Mouse (Mus musculus) retina, postnatal 1 day (tissue): ENCODE data around the gene Il1r1.

ENCODE experiments used
- DNase-seq: peaks from one replicate; pipeline ENCODE4 v3.0.0-alpha.2; 2012

Gene Il1r1

DNA sequence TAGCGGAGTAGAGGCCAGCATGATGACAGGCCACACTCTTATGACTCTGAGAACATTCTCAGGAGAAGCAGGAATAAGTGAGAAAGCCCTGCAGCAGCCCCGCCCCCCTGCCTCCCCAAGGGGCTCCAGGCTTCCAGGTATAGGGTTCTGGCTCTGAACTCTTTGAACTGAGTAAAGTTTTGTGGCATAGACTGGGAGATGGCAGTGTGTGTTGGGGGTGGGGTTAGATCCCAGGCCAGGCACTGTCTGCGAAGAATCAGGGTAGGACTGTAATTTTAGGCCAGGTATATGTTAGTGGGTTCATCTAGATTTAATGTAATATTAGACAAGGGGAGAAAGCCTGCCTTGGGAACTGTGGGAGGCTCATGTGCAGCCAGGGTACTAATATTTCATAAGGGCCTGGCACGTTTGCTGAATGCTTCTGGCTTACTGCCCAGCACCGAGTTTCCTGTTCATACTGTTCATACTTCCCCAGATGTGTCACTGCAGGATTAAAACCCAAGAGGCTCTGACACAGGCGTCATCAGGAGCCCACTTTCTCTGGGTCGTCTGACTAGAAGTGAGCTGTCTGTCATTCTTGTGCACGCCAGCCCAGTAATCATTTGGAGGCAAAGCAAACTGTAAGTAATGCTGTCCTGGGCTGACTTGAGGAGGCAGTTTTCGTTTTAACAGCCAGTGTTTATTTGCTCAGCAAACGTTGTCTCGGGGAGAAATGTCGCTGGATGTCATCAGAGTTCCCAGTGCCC lies at the start of gene Il1r1:
TSS of gene Il1r1 (plus strand) at position 542 of the 746 bp plus-strand sequence.
- DNase-seq: no peak

- no peak for DNase-seq
These were observed 49.8 kb upstream of the Il1r1 start for GRCm38 (mm10) chr1:40175123-40175522.

- no peak for DNase-seq
These were observed 49.1 kb upstream of the Il1r1 start for GRCm38 (mm10) chr1:40175797-40176196.

DNA sequence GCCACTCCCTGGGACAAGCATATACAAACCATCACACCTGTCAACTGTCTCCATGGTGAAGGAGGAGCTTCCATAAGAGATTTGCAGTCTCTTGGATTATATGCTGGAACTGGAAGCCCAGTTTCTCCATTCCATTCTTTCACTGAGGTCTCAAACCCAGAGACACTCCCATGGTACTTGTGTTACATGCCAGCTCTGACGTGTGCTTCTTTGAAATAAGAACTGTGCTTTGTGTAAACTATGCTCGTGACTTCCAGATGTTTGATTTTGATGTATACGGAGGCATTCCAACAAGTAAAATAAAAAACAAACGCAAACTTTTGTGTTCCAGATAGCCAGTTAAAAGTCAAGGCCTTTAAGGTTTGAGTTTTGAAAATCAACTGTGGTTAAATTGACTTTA lies 45.8 kb upstream of the Il1r1 start:
- no peak for DNase-seq

- no peak for DNase-seq
These were observed 45.4 kb upstream of the Il1r1 start for GRCm38 (mm10) chr1:40179493-40179892.

- no peak for DNase-seq
These were observed 44.0 kb upstream of the Il1r1 start for GRCm38 (mm10) chr1:40180861-40181260.

DNA sequence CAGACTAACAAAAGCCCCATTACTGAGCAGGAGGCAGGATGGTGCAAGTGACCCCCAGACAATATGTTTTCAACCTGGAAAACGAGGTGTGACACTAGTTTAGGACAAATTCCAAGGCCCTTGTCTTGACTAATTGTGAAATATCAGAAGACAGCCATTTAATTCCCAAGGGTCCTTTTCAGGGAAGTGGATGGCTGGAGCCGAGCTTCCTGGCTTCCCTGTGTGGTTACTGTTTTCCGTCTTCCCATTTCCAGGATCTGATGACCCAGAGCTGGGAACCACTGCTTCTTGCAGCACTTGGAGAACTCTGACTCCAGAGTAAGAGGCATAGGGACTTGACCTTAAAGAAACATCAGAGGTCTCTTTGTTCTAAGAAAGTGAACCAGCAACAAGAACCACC lies 43.2 kb upstream of the Il1r1 start:
- DNase-seq: no peak

DNA sequence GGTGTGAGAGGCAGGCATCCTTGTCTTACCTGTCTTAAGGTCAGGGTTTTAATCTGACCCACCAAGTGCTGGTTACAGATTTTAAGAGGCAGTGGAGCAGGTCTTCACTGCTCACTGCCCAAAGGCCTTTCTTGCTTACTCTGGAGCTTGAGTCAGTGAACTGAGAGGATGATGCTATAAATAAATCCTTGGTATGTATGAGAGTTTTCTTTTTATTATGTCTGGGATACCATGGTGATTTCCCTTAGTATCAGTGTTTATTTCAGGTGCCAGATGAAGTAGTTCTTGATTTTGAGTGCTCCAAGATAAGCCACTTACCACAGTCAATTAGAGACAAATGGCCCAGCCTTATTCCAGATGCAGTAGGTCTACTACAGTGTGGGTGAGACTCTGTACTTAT lies 41.5 kb upstream of the Il1r1 start:
- DNase-seq: no peak

DNA sequence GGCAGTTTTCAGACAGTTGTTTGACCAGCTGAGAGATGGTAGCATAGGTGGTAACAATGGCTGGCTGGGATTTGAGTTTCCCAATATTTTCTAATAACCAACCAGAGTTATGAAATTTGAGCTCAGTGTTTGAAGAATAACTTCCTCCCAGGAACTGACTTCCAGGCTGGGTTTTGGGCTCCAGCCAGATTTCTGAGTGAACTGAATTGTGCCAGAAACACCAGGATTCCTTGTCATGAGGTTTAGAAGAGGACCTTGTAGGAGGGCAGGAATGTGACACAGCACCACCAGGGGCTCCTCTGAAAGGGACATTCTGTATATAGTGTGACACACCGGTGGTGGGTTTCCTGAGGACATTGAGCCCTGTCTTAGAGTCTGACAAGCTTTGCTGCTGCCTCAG lies 36.9 kb upstream of the Il1r1 start:
- no peak for DNase-seq

- DNase-seq: no peak
These were observed 34.9 kb upstream of the Il1r1 start for GRCm38 (mm10) chr1:40190025-40190424.

DNA sequence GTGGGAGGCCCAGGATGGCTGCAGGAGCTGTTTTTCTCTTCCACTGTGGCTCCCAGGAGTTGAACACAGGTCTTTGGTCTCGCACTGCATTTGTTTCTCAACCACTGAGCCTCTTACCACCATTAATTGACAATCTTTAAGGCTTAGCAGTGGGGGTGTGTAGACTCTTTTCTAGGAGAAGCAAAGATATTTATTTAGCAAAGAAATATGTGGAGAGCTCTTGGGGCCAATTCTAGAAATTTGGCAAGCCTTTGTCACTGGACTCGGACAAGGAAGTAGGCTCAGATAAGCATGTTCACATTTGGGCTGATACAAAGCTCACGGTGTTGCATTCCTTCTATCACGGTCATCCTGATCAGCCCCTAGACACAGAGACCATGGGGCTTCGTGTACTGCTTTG lies 34.0 kb upstream of the Il1r1 start:
- DNase-seq: no peak

DNA sequence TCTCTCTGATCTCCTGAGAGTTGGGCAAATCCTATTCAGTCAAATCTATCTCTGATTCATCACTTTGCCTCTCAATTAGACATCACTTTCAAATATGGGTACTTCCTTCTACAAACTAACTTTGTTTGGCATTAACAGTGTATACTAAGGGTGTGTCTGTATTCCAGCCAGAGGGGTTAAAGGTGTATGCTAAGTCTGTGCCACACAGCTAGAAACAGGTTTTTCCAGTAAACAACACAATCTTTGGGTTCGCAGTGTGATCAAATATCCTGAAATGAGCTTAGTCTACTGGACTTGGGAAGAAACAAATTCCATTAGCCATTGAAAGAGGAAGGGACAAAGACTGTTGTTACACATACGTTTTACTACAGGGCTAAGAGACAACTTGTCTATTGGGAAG lies 30.6 kb upstream of the Il1r1 start:
- no peak for DNase-seq

DNA sequence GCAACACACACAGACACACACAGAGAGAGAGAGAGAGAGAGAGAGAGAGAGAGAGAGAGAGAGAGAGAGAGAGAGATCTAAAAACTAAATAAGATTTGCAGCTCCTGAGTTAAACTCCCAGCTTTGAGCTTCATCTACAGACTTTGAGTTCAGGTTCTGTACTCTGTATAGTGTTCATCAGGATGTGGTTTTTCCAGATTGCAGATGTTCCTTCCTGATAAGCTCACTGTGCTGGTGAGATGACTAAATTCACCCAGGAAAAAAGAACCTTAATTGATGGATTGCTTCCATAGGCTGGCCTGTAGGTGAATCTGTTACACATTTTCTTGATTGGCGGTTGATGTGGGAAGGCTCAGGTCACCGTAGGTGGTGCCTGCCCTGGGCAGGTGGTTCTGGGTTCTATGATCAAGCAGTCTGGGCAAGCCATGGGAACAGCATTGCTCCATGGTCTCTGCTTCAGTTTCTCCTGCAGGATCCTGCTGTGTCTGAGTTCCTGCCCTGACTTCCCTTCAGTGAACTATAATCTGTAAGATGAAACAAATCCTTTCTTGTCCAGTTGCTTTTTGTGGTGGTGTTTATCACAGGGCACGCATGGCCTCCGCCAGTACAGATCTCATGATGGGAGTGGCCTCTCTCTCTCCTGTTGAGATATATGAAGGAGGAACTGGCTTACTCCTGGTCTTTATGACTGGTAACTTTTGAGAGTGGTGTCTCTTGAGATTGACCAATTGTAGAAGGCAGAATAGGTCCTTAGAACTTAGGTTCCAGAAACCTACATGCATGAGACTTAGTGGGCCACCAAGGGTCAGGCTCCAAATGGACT lies 11.3 kb upstream of the Il1r1 start:
- DNase-seq: no peak

DNA sequence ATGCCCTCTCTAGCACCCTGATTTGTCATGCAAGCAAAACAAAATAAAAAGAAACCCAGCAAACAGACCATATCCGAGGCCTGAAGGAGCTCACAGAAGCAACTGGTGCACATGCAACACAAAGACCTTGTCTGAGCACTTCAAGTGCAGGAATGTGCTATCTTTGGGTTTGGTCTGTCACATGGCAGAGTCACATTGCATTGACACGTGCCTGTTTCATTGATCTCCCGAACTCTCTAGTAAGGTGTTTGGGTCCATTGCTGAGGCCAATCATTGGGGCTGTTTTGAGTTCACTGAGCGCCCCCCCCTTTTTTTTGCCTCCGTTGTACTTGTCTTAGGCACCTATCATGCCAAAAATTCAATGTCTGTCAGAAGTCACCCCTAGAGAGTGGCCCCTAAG lies 7.4 kb upstream of the Il1r1 start:
- DNase-seq: no peak

DNA sequence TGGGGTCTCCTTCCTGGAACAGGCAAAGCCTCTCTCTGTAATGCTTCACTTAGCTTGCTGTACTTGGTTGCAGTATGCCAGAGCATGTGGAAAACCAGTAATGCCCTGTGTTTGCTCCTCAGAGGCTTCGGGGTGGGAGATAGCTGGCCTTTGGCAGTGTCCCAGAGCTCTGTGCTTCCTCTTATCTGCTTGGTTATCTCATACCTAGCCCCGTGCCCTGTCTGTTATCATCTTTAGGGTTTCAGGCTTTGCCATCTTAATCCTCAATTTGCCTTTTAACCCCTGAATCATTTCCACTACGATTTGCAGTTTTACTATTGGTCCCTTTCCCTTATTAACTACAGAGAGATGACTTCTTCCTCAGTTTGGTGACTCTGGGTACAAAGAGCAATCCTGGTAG lies 6.3 kb upstream of the Il1r1 start:
- DNase-seq: no peak

- no peak for DNase-seq
These were observed 4.3 kb upstream of the Il1r1 start for GRCm38 (mm10) chr1:40220549-40220948.

DNA sequence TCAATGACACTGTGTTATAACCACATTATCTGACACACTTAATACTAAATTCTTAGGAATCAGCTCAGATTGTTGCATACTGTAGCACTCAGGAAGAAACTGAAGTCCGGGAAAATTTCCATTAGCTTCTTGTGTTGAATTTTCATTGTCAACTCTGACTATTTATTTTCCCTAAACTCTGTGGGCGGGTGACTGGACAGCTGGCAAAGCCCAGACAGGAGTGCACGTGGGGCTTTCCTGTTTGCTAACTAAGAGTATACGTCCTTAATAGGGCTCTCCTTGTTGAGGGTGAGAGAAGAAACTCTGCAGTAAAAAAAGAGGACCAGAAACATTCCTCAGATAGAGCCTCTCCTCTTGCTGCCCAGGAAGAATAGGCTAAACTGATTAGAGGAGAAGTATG lies 3.0 kb upstream of the Il1r1 start:
- no peak for DNase-seq

DNA sequence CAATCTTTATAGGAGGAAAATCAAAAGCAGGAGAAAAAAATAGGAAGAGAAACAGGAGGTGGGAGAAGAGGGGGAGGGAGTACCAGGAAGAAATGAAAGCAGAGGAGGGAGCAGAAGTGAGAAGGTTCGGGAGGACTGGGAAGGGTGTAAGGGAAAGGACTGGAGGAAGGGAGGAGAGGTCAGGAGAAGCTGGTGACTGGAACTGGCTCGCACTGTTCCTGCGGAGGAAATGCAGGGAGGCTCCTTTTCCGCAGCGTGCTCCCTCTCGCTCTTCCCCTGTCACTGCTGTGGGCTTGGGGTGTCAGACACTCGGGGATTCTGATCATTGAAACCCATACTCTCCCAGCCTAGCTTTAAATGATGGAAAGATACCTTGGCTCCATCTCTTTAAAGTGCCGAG lies 2.2 kb upstream of the Il1r1 start:
- DNase-seq: no peak

GRCm38 (mm10) chr1:40223591-40223990 lies 1.3 kb upstream of the Il1r1 start:
- DNase-seq: no peak

DNA sequence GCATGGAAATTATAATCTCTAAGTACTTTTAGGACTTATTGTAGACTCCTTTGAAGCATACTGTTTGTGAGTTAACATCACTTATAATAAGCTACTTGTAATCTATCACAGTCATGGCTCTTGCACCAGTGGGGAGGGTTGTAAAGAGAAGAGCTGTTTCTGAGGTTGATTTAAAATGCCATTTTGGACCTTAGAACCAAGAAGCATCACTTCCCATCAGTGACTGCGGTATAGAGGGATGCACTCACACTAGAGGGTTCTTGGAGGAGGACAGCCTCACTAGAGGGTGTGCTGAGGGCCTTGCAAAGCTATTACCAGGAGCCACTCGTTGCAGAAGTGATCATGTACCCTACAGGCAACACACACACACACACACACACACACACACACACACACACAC lies 700 bp downstream of the Il1r1 start:
- DNase-seq: no peak

DNA sequence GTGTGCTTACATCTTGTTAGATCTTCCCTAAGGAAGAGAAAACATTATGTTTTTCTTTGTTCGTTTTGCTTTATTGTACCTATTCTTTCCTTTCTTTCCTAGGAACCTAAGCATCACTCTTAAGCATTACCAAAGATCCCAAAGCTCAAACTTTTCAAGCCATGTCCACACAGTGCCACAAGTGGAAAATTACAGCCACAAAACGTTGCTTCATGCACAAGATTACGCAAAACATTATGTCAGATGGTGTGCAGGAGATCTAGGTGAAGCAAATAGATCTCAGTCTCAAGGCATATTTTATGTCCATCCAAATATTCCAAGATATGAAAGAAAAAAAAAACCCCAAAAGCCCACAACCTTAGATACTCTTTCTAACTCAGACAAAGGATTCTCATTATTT lies 4.2 kb downstream of the Il1r1 start:
- DNase-seq: no peak

- no peak for DNase-seq
These were observed 4.9 kb downstream of the Il1r1 start for GRCm38 (mm10) chr1:40229771-40230280.

GRCm38 (mm10) chr1:40230336-40230735 lies 5.5 kb downstream of the Il1r1 start:
- DNase-seq: no peak

GRCm38 (mm10) chr1:40231116-40231515 lies 6.2 kb downstream of the Il1r1 start:
- no peak for DNase-seq
